Mouse (Mus musculus) Patski (cell line): ENCODE data around the gene Bcas2. TPM values are rescaled to one million over a fixed set of nuclear protein-coding genes. Genes with fewer than 3 reads are reported as not detected.

Experiments used
- ATAC-seq: fragments of 100-300 bp; one replicate; pipeline ENCODE4 v1.8.0; 2021
- CTCF ChIA-PET: fragments of 350-600 bp; sonication (Branson Sonifier 250); formaldehyde crosslinking; loops from one replicate; lab custom pipeline; 2022; ENCODE audit warnings: inconsistent platforms; lab: Charles Lee
- POLR2A ChIA-PET: fragments of 350-600 bp; sonication (Branson Sonifier 250); formaldehyde crosslinking; loops from one replicate; lab custom pipeline; 2022; ENCODE audit warnings: antibody characterized with exemption, inconsistent platforms; lab: Charles Lee
- DNase-seq: peaks from one replicate; pipeline ENCODE4 v3.0.0-alpha.2; 2011; ENCODE audit warnings: low read depth, low spot score
- H3K27me3 ChIP-seq: fragments of 371-371 bp; one replicate; pipeline ENCODE4 v1.5.1; 2021
- CTCF ChIP-seq: fragments of 100-300 bp; IDR thresholded peaks from one replicate; pipeline ENCODE4 v1.5.1; 2021
- in situ Hi-C: fragments of 300-500 bp; cut with MboI; formaldehyde crosslinking; loops from 3 replicates; pipeline ENCODE4 v1.11.1; 2018; ENCODE audit warnings: low pct_unique_long_range_greater_than_20kb, mixed read lengths
- polyA plus RNA-seq: library from polyadenylated mRNA; unstranded; gene quantifications from one replicate; pipeline ENCODE4 v1.2.3, GENCODE M21; 2021

The Bcas2 gene
- 135 TPM for polyA plus RNA-seq

- ChIA-PET CTCF (interaction anchor here (1.1 kb wide), 1 partner anchor 15 kb away, joined by 3 read pairs; no protein-coding TSS in a partner anchor), POLR2A (no interaction called here)
- DNase-seq (peak; percentile 96), ATAC-seq (peak; percentile 79)
- TF ChIP-seq CTCF: no peak
- H3K27me3 ChIP-seq: no peaks in the 10 kb centered on the region
- in situ Hi-C loops: loop anchor here (10.0 kb wide), 1 partner anchor 917 kb away; no protein-coding TSS in a partner anchor
Measured at GRCm38 (mm10) chr3:103171505-103172267, at the start of gene Bcas2. Bcas2 (plus strand) TSS chr3:103171655.

- no peaks in the 10 kb centered on the region for H3K27me3 ChIP-seq
- in situ Hi-C loops: no loop called here
- DNase-seq (no peak), ATAC-seq (no peak)
- CTCF ChIA-PET: no interaction called here
- POLR2A ChIA-PET: interaction anchor here (0.6 to 0.9 kb wide), 2 partner anchors 18 to 25 kb away, joined by 3 read pairs; no protein-coding TSS in a partner anchor
- TF ChIP-seq CTCF: no peak
Measured at GRCm38 (mm10) chr3:103123636-103124035, 47.8 kb upstream of the Bcas2 start.

GRCm38 (mm10) chr3:103126138-103126537, 45.3 kb upstream of the Bcas2 start:
- ATAC-seq (no peak), DNase-seq (no peak)
- no peaks in the 10 kb centered on the region for H3K27me3 ChIP-seq
- no peak for TF ChIP-seq CTCF
- POLR2A ChIA-PET: no interaction called here
- CTCF ChIA-PET: no interaction called here
- in situ Hi-C loops: no loop called here

GRCm38 (mm10) chr3:103127177-103127576, 44.3 kb upstream of the Bcas2 start:
- in situ Hi-C loops: no loop called here
- DNase-seq (no peak), ATAC-seq (no peak)
- TF ChIP-seq CTCF: no peak
- ChIA-PET POLR2A (no interaction called here), CTCF (interaction anchor here (1.1 to 1.3 kb wide), 2 partner anchors 22 to 29 kb away, joined by 3 read pairs; no protein-coding TSS in a partner anchor)
- H3K27me3 ChIP-seq: no peaks in the 10 kb centered on the region

- CTCF ChIA-PET: interaction anchor here (1.1 to 1.3 kb wide), 2 partner anchors 23 to 28 kb away, joined by 3 read pairs; no protein-coding TSS in a partner anchor
- POLR2A ChIA-PET: no interaction called here
- no peak for DNase-seq
- ATAC-seq: no peak
- no peaks in the 10 kb centered on the region for H3K27me3 ChIP-seq
- in situ Hi-C loops: no loop called here
- TF ChIP-seq CTCF: no peak
Measured at GRCm38 (mm10) chr3:103127721-103128120, 43.7 kb upstream of the Bcas2 start.

- H3K27me3 ChIP-seq: no peaks in the 10 kb centered on the region
- DNase-seq: no peak
- ATAC-seq: no peak
- POLR2A ChIA-PET: no interaction called here
- CTCF ChIA-PET: interaction anchor here (1.1 to 1.3 kb wide), 2 partner anchors 23 to 28 kb away, joined by 3 read pairs; no protein-coding TSS in a partner anchor
- no peak for TF ChIP-seq CTCF
- in situ Hi-C loops: no loop called here
Measured at GRCm38 (mm10) chr3:103128251-103128650, 43.2 kb upstream of the Bcas2 start.

- in situ Hi-C loops: no loop called here
Measured at GRCm38 (mm10) chr3:103129367-103130159, 41.9 kb upstream of the Bcas2 start.

GRCm38 (mm10) chr3:103130236-103130751, 41.2 kb upstream of the Bcas2 start:
- peak; percentile 17 for ATAC-seq
- ChIA-PET POLR2A (no interaction called here), CTCF (interaction anchor here (0.9 to 2.2 kb wide), 9 partner anchors 9 to 39 kb away, joined by 3 to 11 read pairs (median 3); no protein-coding TSS in a partner anchor)
- DNase-seq: no peak
- in situ Hi-C loops: no loop called here
- H3K27me3 ChIP-seq: no peaks in the 10 kb centered on the region
- no peak for TF ChIP-seq CTCF

More at GRCm38 (mm10) chr3:103129367-103130159, 41.9 kb upstream of the Bcas2 start:
- ATAC-seq (no peak), DNase-seq (no peak)
- no peaks in the 10 kb centered on the region for H3K27me3 ChIP-seq
- TF ChIP-seq CTCF: no peak
- ChIA-PET CTCF (interaction anchor here (1.1 to 1.5 kb wide), 3 partner anchors 29 to 40 kb away, joined by 3 to 4 read pairs (median 3); no protein-coding TSS in a partner anchor), POLR2A (no interaction called here)

- in situ Hi-C loops: no loop called here
- DNase-seq (no peak), ATAC-seq (no peak)
- CTCF ChIA-PET: no interaction called here
- no peaks in the 10 kb centered on the region for H3K27me3 ChIP-seq
- no peak for TF ChIP-seq CTCF
- POLR2A ChIA-PET: no interaction called here
Measured at GRCm38 (mm10) chr3:103133098-103133497, 38.4 kb upstream of the Bcas2 start.

- no peaks in the 10 kb centered on the region for H3K27me3 ChIP-seq
- no peak for DNase-seq
- in situ Hi-C loops: no loop called here
- CTCF ChIA-PET: interaction anchor here (1.1 to 1.8 kb wide), 3 partner anchors 13 to 32 kb away, joined by 3 to 4 read pairs (median 3); no protein-coding TSS in a partner anchor
- POLR2A ChIA-PET: no interaction called here
- no peak for ATAC-seq
- TF ChIP-seq CTCF: no peak
Measured at GRCm38 (mm10) chr3:103136414-103137077, 34.9 kb upstream of the Bcas2 start.
